Mouse (Mus musculus): ENCODE results near the gene Ikzf2. TPM values are rescaled to one million over a fixed set of nuclear protein-coding genes. Genes with fewer than 3 reads are reported as not detected.

Ikzf2 gene
- 10 to 100 TPM; 11.3 to 11.7 TPM for total RNA-seq (2021)
- long read RNA-seq, experiment 1, result 0 reads
- long read RNA-seq, experiment 2, partial matches to known transcripts, result 2 of 6 reads
- long read RNA-seq, experiment 2, other reads (novel, unspliced or antisense), result 4 of 6 reads

DNA sequence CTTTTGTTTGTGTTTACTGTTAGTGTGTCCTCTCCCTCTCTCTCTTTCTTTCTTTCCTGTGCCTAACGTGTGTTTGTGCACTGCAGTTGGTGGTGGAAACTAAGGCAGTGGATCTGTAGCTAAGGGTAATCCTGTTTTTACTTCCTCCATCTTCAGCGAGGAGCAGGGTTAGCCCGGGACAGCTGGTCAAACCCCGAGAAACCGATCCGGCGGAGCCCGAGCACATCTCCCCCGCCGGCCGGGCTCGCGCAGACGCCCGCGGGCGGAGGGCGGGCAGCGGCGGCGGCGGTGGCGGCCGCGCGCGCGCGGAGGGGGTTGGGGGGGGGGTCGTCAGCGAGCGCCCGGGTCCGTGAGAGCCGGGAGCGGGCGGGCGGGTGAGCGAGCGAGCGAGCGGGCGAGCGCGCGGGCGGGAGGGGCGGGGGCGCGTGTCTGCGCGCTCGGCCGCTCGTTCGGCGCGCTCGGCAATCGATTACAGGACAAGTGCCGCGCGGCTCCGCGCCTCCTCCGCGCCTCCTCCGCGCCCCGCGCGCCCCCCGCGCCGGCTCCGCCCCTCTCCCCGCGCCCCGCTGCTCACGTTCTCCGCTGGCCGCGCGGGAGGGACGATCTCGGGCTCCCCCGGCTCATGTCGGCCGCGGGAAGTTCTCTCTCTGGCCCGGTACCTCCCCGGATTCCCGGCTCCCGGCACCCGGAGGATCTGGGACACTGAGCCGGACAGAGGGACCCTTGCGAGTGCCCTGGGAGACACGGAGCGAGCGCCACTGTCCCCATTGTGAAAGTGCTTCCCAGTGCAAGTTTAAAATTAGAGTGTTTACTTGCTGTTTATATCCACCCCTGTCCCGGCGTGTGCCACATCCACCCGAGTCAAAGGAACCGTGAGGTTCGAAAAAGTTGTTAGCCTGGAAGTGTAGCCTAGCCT, at the start of gene Ikzf2:
Ikzf2 (minus strand) TSS at position 170 of the 916 bp plus-strand sequence.
- peak; percentile 46 to 63 for DNase-seq (ENCODE audit: low spot score in 2 of 2)

- DNase-seq (ENCODE audit: low spot score in 2 of 2), result no peak
These were observed 42.7 kb upstream of the Ikzf2 start for GRCm38 (mm10) chr1:69729729-69730128.

DNA sequence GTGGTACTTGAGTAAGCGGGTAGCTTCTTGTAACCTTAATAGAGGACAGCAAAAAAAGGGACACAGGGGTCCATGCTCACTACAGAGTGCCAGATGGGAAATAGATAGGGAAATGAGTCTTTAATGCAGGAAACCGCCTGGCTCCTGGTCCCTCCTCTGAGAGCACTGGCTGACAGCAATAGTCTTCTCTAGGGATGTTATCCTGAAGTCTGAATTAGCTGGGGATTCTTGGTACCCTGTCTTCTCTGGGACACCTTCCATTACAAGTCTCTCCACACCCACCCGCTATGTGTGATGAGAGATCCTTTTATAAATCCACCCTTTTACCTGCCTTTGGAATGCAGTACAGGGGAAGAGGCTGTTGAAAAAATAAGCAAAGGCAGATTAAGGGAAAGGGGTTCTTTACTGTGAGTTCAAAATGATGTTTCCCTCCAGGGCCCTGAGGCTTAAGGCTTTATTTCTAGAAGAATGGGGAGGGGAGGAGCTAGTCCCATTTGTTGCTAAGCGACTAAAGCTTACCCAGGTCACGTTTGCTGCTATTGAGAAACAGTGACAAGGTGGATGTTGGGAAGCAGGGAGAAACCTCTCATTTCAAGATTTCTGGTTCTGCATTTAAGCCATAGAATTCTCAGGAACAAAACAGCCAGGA, 42.1 kb upstream of the Ikzf2 start:
- no peak for DNase-seq (ENCODE audit: low spot score in 2 of 2)

- DNase-seq (ENCODE audit: low spot score in 2 of 2), result no peak
These were observed 40.9 kb upstream of the Ikzf2 start for GRCm38 (mm10) chr1:69727968-69728367.

- DNase-seq (ENCODE audit: low spot score in 2 of 2), result no peak
These were observed 30.1 kb upstream of the Ikzf2 start for GRCm38 (mm10) chr1:69717107-69717506.

- DNase-seq (ENCODE audit: low spot score in 2 of 2), result no peak
These were observed 21.5 kb upstream of the Ikzf2 start for GRCm38 (mm10) chr1:69708571-69708970.

GRCm38 (mm10) chr1:69703506-69704156, 16.6 kb upstream of the Ikzf2 start:
- DNase-seq (ENCODE audit: low spot score in 2 of 2), result no peak

DNA sequence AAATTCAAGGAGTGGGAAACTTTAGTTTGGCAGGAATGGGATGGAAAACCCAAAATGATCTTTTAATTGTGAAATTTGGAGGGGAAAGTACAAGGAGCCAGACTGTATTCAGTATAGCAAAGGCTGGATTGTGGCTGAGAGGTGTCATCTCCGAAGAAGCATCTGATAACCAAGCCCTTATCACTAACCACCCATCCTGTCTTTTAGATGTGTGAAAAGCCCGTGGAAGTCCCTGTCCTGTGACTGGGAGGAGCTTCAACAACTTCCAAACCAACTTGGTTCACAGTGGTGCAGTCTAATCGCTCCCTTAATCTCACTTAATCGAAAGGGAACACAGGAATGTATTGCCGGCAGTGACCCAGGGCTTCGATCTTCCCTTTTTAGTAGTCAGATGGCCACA, 4.9 kb upstream of the Ikzf2 start:
- DNase-seq (ENCODE audit: low spot score in 2 of 2), result no peak

- DNase-seq (ENCODE audit: low spot score in 2 of 2), result peak in 1 of 2 experiments; percentile 42
These were observed 1.9 kb upstream of the Ikzf2 start for GRCm38 (mm10) chr1:69688961-69689360.

GRCm38 (mm10) chr1:69688118-69688517, 1.1 kb upstream of the Ikzf2 start:
- no peak for DNase-seq (ENCODE audit: low spot score in 2 of 2)

DNA sequence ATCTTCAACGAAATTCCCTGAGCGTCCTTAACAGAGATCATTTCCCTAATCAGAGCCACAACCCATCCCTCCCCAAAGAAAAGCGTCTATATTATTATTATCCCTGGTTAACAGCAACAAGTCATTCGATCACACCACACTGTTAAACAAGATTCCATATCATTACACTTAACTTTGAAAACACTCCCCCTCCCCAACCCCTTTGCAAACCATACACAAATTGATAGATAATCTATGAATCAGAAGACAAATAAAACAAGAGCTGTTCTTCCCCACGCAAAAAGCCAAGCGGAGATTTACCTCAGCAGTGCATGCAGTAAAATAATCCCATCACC, 337 bp downstream of the Ikzf2 start:
- DNase-seq (ENCODE audit: low spot score in 2 of 2), result no peak

GRCm38 (mm10) chr1:69685890-69686490, 1.1 kb downstream of the Ikzf2 start:
- no peak for DNase-seq (ENCODE audit: low spot score in 2 of 2)

DNA sequence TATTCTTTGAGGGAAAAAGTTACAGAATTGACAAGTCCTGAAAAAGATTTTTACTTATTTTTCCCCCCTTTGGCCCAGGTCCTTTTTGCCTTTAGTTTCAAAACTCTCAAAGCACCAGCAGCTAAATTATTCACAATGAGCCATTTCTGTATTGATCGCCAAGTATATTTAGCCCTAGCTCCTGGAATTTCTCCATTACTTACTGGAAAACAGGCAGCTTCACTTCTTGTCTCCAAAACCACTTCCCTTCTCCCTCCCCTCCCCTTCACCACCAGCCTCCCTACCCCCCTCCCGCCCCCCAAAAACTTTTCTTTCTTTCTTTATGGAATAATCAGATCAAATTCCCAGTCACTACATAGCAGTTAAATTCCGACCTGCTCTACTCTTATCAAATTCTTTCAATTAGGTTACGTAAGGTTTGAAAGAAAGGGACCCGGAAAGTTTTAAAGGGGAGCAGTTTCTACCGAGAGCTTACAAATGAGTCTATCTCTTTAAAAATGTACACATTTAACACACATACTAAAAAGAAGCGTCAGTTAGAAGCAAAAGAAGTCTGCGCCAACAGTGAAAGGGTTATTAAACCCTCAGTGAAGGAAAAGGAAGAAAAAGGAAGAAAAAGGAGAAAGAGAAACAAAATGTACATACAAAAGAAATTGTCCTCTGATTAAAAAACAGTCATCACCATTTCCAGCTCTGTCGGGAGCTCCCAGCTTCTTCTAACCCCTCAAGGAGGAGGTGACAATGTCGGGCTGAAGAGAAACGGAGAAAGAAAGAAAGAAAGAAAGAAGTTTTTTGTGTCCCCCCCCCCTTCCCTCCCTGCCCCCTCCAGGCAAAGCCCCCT, 1.8 kb downstream of the Ikzf2 start:
- DNase-seq (ENCODE audit: low spot score in 2 of 2), result no peak

DNA sequence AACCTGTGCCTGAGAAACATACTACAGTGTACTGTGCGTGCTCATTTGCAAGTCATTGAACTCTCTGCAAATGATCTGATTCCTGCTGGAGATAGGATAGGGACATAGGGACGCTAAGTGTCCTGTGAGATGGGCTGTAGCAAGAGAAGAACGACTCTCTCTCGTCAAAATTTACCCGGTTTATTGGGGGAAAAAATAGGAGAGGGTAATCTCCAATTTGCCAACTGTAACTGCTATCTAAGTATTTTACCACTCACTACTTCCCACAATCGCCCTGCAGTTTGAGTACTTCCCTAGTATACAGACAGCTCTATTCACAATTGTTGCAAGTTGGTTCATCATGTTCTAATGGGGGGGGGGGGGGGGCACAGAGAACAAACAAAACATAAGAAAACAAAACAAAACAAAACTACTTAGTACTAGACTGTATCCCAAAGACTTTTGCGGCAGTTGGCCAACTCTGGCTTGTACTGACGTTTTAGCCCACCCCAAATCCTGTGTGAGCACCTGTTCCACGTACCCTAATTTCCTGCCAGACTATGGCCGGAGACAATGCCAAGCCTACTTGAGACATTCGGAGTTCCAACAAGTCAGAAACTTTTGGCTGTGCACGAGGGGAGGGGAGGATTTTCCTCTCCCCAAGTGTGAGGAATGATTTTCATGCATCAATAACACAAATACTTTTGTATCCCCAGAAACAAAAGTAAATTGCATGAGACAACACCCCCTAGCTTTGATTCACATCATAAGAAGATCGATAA, 2.6 kb downstream of the Ikzf2 start:
- no peak for DNase-seq (ENCODE audit: low spot score in 2 of 2)

- no peak for DNase-seq (ENCODE audit: low spot score in 2 of 2)
These were observed 3.2 kb downstream of the Ikzf2 start for GRCm38 (mm10) chr1:69683851-69684250.

- DNase-seq (ENCODE audit: low spot score in 2 of 2), result no peak
These were observed 4.0 kb downstream of the Ikzf2 start for GRCm38 (mm10) chr1:69683058-69683457.

GRCm38 (mm10) chr1:69682261-69682660, 4.8 kb downstream of the Ikzf2 start:
- no peak for DNase-seq (ENCODE audit: low spot score in 2 of 2)

- DNase-seq (ENCODE audit: low spot score in 2 of 2), result no peak
These were observed 6.0 kb downstream of the Ikzf2 start for GRCm38 (mm10) chr1:69681003-69681402.

DNA sequence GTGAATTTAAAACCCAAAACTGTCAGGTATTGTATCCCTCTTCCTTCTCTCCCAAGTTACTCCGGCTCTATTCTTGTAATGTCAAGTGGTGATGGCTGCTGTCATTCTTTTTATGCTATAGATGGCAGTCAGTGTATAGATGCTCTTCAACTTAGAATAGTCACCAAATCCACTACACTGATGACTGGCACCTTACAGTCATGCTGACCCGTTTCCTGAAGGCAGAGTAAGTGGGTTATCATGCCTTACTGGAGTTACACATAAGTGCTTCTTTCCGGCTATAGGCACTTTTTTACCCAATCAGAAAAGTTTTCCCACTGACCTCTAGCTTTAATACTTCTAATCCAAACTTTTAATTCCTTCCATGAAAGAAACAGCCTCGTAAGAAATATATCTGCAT, 6.5 kb downstream of the Ikzf2 start:
- no peak for DNase-seq (ENCODE audit: low spot score in 2 of 2)

- no peak for DNase-seq (ENCODE audit: low spot score in 2 of 2)
These were observed 17.1 kb downstream of the Ikzf2 start for GRCm38 (mm10) chr1:69669897-69670404.
